Mouse (Mus musculus) natural killer cell, adult 2 months (primary cell): ENCODE data around the gene Slc13a4.
A peak's percentile ranks its signal among the peaks of the same experiment; 100 is the strongest.

ENCODE experiments used
- DNase-seq, 2 experiments: peaks; one replicate each; pipeline ENCODE4 v3.0.0; 2022; ENCODE audit warnings: low spot score in 2 of 2

Slc13a4 gene

DNA sequence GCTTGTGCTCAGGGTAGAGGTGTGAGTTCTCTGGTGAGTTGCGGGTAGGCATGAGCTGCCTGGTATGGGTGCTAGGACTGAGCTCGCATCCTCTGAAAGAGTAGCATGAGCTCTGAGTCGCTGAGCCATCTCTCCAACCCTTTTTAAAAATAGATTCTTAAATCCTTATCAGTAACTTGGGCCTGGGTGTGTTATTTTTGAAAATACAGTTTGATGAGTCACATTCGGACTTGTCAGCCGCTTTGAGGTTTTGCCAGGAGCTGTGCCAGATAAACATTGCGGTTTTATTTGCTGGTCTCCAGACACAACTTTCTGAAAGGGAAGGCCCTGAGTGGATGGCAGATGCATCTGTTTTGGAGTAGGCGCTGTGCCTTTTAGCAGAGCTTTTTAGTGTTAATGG is 51.2 kb downstream of the Slc13a4 start:
- peak; percentile 51 to 64 for DNase-seq

- no peak for DNase-seq
Observed at GRCm38 (mm10) chr6:35255017-35255416, 52.9 kb downstream of the Slc13a4 start.

- peak in 1 of 2 experiments; percentile 30 for DNase-seq
Observed at GRCm38 (mm10) chr6:35254136-35254904, 53.6 kb downstream of the Slc13a4 start.

DNA sequence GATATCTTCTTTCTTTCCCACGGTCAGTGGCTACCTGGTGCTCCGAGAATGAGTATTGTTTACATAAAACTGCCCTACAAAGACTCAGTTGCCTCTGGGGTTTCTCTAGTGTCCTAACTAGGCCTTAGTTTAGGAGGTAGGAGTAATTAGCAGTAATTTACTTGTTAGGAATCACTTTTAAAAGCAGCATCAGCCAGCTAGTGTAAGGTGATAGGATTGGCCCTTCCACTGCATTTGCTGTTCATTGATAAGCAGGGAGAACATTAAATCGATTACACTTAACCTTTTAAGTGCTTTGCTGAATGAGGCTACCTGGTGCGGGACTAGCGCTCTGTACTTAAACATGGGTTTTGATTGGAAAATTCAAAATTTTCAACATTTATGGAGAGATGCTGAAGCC is 54.5 kb downstream of the Slc13a4 start:
- no peak for DNase-seq

DNA sequence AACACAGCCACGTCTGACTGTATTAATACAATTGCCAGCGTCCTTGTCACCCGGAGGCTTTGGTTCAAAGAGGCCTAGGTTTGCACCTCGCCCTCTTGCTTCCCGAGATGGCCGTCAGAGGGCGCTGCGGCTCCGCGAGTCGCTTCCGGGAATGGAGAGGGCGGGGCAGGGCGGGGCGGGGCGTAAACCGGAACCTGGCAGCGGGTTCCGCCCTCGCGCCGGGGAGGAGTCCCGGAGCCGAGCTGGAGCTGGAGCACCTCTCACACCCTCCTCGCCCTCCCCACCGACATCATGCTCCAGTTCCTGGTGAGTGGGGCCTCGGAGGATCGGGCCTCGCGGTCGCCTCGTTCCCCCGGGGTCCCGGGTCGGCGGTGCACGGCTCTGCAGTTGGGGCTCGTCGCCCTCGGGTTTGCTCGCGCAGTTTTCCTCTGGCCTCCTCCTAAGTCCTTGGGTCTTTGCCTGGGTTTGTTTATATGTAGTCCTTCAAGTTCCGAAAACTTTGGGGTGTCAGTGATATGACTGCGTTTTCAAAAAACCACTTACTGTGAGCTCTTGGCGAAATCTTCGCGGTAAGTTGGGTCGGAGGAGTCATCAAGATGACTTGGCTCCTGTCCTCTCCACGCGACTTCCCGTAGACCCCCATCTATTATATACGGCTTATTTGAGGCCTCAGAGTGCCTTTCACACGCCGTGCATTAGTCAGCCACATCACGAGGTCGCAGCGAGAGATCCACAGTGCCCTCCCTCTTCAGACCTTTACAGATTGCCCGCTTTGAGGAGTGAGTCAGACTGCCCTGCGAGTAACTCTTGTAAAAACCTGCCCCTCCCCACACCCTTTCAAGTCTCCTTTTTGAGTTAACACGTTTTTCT is 55.2 kb downstream of the Slc13a4 start:
- DNase-seq = peak; percentile 86 to 87

DNA sequence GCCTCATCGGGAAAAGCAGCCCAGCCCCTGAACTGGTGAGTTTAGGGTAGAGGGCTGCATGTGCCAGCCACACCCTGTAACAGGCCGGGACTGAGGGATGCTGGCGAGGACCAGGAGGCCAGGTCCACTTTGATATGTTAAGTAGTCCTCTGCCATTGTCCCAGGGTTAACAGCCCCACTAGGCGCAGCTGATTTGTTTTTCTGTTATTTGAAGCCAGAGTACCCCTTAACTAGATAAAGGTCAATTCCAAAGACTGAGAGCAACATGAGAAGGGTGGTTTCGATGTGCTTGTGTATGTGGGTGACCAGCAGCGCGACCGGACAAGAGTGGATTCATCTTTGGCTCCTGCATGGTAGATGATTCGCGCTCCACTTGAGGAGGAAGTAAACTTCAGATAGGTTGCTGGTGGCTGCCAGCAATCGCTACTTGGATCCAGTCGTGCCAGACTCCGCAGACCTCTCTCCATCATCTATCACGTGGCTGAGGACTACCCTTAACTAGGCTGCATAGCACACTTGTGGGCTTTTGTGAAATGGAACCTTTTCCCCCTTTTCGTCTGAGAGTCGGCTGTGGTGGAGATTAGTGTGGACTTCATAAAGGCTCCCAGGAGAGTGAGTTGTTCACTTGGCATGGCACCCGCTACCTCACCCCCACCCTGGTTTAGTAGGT is 56.0 kb downstream of the Slc13a4 start:
- DNase-seq = no peak

GRCm38 (mm10) chr6:35245086-35245485 is 62.8 kb downstream of the Slc13a4 start:
- no peak for DNase-seq

DNA sequence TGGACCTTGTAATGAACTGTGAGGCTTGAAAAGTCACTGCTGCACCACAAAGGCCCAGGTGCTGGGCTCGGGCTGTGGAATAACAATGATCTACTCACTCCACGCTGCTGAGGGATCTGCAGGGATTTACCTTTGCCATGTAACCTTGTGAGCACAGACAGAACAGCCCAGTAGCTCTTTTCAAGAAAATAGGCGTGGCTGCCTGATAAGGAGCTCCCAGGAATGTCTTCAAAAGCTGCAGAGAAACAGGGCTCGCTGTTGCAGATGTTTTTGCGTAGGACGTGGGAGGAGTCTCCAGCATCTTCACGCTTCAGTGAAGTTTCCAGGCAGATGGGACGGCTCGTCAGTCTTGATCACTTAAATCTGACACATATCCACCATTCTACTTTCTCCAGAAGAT is 63.9 kb downstream of the Slc13a4 start:
- no peak for DNase-seq

- DNase-seq = no peak
Observed at GRCm38 (mm10) chr6:35243252-35243651, 64.7 kb downstream of the Slc13a4 start.

GRCm38 (mm10) chr6:35236108-35236785 is 71.7 kb downstream of the Slc13a4 start:
- no peak for DNase-seq

GRCm38 (mm10) chr6:35229415-35229814 is 78.5 kb downstream of the Slc13a4 start:
- no peak for DNase-seq

GRCm38 (mm10) chr6:35225696-35226095 is 82.2 kb downstream of the Slc13a4 start:
- DNase-seq = no peak
